Mouse (Mus musculus) cortical plate, adult 2 months (tissue): Measurements from ENCODE around the gene Noxa1. TPM values are rescaled to one million over a fixed set of nuclear protein-coding genes. Genes with fewer than 3 reads are reported as not detected.

ENCODE experiments used
- H3K27ac ChIP-seq: fragments of 200-500 bp; 2 replicates; pipeline ENCODE4 v1.5.1; 2012; ENCODE audit warnings: low read length, control low read depth, inconsistent platforms; ENCODE audit not compliant: insufficient read depth
- H3K4me1 ChIP-seq: fragments of 200-500 bp; 2 replicates; pipeline ENCODE4 v1.6.1; 2011; ENCODE audit warnings: low read length; ENCODE audit not compliant: control insufficient read depth, insufficient read depth
- H3K4me3 ChIP-seq: fragments of 200-500 bp; 2 replicates; pipeline ENCODE4 v1.5.1; 2011; ENCODE audit warnings: mild to moderate bottlenecking, low read length, control low read depth; ENCODE audit not compliant: insufficient read depth
- CTCF ChIP-seq: fragments of 200-500 bp; IDR thresholded peaks from 2 replicates; pipeline ENCODE4 v1.5.1; 2011; ENCODE audit warnings: mild to moderate bottlenecking, control low read depth, low read length; ENCODE audit not compliant: insufficient read depth; ENCODE audit errors: extremely low read depth
- POLR2A ChIP-seq: fragments of 200-500 bp; IDR thresholded peaks from 2 replicates; pipeline ENCODE4 v1.6.1; 2011; ENCODE audit warnings: mild to moderate bottlenecking, low read length, control low read depth; ENCODE audit not compliant: insufficient read depth; ENCODE audit errors: extremely low read depth
- polyA plus RNA-seq: library from polyadenylated mRNA; depleted of rRNA; stranded (reverse); fragments of >200 nt; gene quantifications from 2 replicates; pipeline ENCODE4 v1.2.3, GENCODE M21; 2012; rRNA removed

Noxa1 gene
- polyA plus RNA-seq, result not detected in 2 replicates

- TF ChIP-seq POLR2A, result no peak
- no peak for TF ChIP-seq CTCF
- peaks cover 3% of the 10 kb centered on the region; the same call in 1 of the 2 replicates for H3K4me1 ChIP-seq
- H3K4me3 ChIP-seq, result no peak within 1 kb of the TSS
- H3K27ac ChIP-seq, result no peak within 1 kb of the TSS
Observed at GRCm38 (mm10) chr2:25095109-25095850, at the start of gene Noxa1. Noxa1 (minus strand) TSS chr2:25095149.

- Histone ChIP-seq H3K27ac (no peak overlapping the region), H3K4me3 (no peak overlapping the region), H3K4me1 (no peaks in the 10 kb centered on the region)
- no peak for TF ChIP-seq POLR2A
- no peak for TF ChIP-seq CTCF
Observed at GRCm38 (mm10) chr2:25141921-25142320, 47.0 kb upstream of the Noxa1 start.

- no peak overlapping the region for H3K27ac ChIP-seq
- H3K4me1 ChIP-seq, result no peaks in the 10 kb centered on the region
- no peak overlapping the region for H3K4me3 ChIP-seq
- TF ChIP-seq POLR2A (no peak), CTCF (no peak)
Observed at GRCm38 (mm10) chr2:25141185-25141584, 46.2 kb upstream of the Noxa1 start.

GRCm38 (mm10) chr2:25137832-25138231 is 42.9 kb upstream of the Noxa1 start:
- Histone ChIP-seq H3K27ac (no peak overlapping the region), H3K4me1 (no peaks in the 10 kb centered on the region), H3K4me3 (no peak overlapping the region)
- TF ChIP-seq POLR2A (no peak), CTCF (no peak)

- no peak overlapping the region for H3K4me3 ChIP-seq
- TF ChIP-seq POLR2A (no peak), CTCF (no peak)
- peaks cover 3% of the 10 kb centered on the region; the same call in 1 of the 2 replicates for H3K4me1 ChIP-seq
Observed at GRCm38 (mm10) chr2:25131601-25132000, 36.7 kb upstream of the Noxa1 start.

GRCm38 (mm10) chr2:25128072-25128471 is 33.1 kb upstream of the Noxa1 start:
- TF ChIP-seq CTCF (no peak), POLR2A (no peak)
- Histone ChIP-seq H3K27ac (no peak overlapping the region), H3K4me1 (peaks cover 3% of the 10 kb centered on the region; the same call in 1 of the 2 replicates), H3K4me3 (no peak overlapping the region)

More at GRCm38 (mm10) chr2:25131601-25132000, 36.7 kb upstream of the Noxa1 start:
- no peak overlapping the region for H3K27ac ChIP-seq

GRCm38 (mm10) chr2:25127206-25127605 is 32.3 kb upstream of the Noxa1 start:
- H3K4me1 ChIP-seq, result peaks cover 3% of the 10 kb centered on the region; the same call in 1 of the 2 replicates
- TF ChIP-seq POLR2A (no peak), CTCF (peak; percentile 69)
- no peak overlapping the region for H3K4me3 ChIP-seq
- H3K27ac ChIP-seq, result no peak overlapping the region

GRCm38 (mm10) chr2:25126011-25127010 is 31.4 kb upstream of the Noxa1 start:
- no peak for TF ChIP-seq CTCF
- TF ChIP-seq POLR2A, result no peak
- H3K4me3 ChIP-seq, result no peak overlapping the region
- peaks cover 3% of the 10 kb centered on the region; the same call in 1 of the 2 replicates for H3K4me1 ChIP-seq
- no peak overlapping the region for H3K27ac ChIP-seq

- TF ChIP-seq POLR2A, result no peak
- TF ChIP-seq CTCF, result no peak
- Histone ChIP-seq H3K4me1 (peaks cover 3% of the 10 kb centered on the region; the same call in 1 of the 2 replicates), H3K27ac (no peak overlapping the region), H3K4me3 (no peak overlapping the region)
Observed at GRCm38 (mm10) chr2:25125146-25125545, 30.2 kb upstream of the Noxa1 start.

GRCm38 (mm10) chr2:25124411-25124810 is 29.5 kb upstream of the Noxa1 start:
- H3K4me3 ChIP-seq, result no peak overlapping the region
- TF ChIP-seq POLR2A (no peak), CTCF (no peak)
- H3K4me1 ChIP-seq, result peaks cover 3% of the 10 kb centered on the region; the same call in 1 of the 2 replicates
- no peak overlapping the region for H3K27ac ChIP-seq
